Mouse (Mus musculus) retina, postnatal 1 day (tissue): ENCODE results near the gene Abhd8.
"Not testable (repeated sequence)": the region's sequence is repeated elsewhere in the genome, so short reads cannot be mapped to it uniquely, and the experiment has no call there.

Source experiments
- DNase-seq: peaks from one replicate; pipeline ENCODE4 v3.0.0-alpha.2; 2012

Abhd8 gene

DNA sequence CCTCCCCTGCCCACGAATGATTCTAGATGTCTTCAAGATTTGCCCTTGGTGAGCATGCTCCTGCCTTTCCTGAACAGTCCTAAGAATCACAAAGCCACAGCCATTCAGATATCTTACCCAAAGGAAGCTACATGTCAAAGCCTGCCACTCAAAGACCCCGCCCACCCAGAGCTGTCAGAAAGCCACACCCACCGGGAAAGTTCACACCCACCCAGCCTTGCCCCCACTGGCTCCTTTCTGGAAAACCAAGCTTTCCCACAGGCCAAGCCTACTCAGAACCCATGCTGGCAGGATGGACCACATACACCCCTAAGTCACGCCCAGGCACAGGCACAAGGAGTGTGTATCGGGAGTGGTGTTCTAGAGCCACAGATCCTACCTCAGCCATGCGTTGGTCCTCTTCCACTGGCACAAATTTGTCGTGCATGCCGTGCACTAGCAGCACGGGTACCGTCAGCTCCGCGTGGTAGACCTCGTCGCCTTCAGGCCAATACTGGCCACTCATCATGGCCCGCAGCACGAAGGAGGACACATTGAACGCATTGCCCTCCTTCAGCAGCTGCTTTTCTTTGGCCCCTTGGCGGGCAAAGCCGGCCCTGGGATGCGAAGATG is 5.7 kb downstream of the Abhd8 start:
- no peak for DNase-seq

DNA sequence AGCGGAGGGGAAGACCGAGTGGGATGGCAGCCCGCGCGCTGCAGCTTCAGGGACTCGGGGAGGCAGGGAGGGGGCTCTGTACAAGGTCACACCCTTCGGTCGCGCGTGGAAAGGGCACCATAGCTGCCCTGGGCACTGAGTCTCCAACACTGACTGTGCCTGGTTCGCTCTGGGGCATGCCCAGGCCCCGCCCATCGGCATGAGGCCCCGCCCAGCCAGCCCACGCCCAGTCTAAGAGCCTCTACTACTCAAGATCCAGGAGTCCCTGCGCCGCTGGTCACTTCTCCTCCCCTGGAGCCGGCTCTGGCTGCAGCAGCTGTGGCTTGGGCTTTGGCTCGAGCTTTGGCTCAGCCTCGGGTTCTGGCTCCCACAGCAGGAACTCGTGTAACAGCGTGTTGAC is 6.5 kb downstream of the Abhd8 start:
- no peak for DNase-seq

DNA sequence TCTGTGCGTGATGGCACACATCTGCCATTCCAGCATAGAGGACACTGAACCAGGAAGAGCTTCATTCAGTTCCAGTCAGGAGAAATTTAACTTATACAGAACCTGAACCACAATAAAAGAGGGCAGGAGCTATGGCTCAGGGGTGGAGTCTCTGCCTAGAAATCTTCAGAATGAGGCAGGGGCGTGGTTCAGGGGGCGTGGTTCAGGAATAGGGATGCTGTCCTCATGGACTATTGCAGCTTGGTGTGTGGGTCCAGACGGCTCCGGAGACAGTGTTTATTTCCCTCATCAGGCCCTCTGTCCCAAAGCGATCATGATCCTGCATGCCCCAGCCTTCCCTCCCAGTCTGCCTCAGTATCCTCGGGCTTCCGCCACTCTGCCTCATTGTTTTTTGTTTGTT is 8.8 kb downstream of the Abhd8 start:
- no peak for DNase-seq

DNA sequence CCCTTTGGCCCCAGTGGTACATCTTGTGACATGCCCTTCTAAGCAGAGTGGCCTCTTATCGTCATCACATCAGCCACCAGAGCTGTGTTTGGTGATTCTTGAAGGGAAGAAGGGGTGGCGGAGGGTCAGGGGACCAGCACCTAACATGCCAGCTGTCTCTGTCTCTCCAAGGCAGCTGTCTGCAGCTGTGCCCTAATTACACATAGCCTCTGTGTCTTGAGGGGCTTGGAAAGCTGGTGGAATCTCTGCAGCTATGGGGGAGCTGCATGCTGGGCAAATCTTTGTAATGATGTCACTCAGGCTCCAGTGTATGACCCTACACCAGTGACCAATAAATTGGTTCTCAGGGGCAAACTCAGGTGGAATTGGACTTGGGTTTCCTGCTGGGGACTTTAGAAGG is 10.8 kb downstream of the Abhd8 start:
- no peak for DNase-seq

DNA sequence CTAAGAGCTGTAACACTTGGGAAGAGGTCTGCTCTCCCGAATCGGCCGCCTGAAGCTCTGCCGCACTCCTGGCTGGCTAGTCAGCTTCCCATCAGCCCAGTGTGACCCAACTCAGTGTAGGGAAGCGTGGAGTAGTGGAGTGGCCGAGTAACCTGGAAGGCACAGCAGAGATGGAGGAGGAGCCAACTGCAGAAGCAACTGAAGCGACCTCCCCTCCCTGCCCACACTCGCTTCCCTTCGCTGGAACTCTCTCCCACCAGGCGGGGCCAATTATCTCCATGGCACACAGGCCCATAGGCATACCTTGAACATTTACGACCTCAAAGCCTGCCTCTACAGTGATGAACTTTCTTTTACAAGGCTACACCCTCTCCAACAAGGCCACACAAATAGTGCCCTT is 11.7 kb downstream of the Abhd8 start:
- DNase-seq, result no peak

DNA sequence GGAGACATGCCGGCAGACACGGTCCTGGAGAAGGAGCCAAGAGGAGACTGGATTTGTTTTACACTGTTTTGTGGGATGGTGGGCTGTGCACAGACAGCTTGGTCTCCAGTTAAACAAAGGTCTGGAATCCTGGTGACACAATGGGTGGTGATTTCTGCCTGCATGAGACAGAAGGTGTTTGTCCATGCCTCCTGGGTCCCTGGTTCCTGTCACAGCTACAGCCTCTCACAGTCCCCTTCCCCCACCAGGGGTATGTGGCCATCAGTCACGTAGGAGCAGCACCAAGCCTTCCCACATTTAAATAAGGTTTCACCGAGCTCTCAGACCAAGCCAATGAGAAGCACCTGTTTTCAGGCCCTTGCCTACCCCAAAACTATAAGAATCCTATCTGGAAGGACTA is 12.1 kb downstream of the Abhd8 start:
- DNase-seq, result no peak

DNA sequence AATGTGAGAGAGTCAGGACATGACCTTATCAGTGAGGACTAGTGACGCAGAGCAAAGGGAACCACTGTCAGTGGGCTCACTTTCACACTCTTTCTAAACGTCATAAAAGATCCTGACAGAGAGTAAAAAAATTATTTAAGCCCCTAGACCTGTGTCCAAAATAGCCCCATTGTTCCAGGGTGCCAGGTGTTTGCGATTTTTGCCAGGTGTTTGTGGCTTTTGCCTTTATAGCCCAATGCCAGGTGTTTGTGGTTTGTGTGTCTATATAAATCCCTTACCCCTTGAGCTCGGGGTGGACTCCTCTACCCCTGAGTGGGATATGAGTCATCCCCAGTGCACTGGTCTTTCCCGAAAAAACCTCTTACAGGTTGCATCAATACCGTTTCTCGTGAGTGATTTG is 18.4 kb downstream of the Abhd8 start:
- DNase-seq, result no peak

DNA sequence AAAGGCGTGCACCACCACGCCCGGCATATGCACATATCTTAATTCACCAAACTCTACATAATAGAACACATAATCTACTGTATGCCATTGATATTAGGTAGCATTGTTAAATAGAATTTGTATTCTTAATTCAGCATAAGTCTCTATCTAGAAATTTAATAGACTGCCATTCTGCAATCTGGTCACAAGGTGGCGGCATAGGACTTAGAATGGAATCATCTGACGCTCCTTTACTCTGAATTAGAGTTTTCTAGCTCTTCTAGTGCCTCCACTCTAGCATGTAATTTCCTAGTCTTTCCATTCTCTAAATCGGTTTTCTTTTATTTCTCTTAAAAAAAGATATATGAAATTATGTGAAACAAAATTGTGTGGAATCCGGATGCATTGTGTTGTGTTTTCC is 22.1 kb downstream of the Abhd8 start:
- DNase-seq, result peak; percentile 77

DNA sequence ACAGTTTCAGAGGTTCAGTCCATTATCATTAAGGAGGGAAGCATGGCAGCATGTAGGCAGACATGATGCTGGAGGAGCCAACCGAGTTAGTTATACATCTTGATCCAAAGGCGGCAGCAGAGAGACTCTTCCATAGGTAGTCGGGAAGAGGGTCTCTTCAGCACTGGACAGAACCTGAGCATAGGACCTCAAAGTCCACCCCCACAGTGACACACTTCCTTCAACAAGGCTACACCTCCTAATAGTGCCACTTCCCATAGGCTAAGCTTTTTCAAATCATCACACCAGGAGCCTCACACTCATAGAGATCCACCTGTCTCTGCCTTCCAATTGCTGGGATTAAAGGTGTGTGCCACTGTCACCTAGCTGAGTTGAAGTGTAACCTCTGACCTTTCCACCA is 26.4 kb downstream of the Abhd8 start:
- DNase-seq, result no peak

DNA sequence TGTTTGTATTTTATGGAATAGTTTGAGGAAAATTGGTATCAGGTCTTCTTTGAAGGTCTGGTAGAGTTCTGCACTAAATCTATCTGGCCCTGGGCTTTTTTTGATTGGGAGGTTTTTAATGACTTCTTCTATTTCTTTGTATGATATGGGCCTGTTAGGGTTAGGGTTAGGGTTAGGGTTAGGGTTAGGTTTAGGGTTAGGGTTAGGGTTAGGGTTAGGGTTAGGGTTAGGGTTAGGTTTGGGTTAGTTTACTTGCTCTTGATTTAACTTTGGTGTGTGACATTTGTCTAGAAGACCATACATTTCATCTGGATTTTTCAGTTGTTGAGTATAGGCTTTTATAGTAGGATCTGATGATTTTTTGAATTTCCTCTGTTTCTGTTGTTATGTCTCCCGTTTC is 30.5 kb downstream of the Abhd8 start:
- DNase-seq, result not testable (repeated sequence)

DNA sequence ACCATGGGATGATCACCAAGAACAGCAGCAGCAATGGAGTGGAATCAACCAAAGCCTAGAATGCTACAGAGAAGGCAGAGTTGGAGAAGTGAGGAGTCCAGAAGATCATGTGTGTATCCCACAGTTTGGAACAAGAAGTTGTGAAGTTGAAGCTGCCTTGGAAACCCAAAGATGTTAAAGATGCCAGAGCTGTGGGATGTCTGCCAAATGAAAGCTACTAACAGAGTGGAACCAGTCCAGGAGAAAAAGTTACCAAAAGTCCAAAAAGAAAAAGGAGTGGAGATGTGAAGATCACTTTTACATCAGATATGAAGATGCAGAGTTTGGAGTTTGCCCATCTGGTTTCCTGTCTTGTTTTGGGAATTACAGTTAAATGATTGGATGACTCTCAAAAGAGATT is 41.3 kb downstream of the Abhd8 start:
- DNase-seq, result no peak

DNA sequence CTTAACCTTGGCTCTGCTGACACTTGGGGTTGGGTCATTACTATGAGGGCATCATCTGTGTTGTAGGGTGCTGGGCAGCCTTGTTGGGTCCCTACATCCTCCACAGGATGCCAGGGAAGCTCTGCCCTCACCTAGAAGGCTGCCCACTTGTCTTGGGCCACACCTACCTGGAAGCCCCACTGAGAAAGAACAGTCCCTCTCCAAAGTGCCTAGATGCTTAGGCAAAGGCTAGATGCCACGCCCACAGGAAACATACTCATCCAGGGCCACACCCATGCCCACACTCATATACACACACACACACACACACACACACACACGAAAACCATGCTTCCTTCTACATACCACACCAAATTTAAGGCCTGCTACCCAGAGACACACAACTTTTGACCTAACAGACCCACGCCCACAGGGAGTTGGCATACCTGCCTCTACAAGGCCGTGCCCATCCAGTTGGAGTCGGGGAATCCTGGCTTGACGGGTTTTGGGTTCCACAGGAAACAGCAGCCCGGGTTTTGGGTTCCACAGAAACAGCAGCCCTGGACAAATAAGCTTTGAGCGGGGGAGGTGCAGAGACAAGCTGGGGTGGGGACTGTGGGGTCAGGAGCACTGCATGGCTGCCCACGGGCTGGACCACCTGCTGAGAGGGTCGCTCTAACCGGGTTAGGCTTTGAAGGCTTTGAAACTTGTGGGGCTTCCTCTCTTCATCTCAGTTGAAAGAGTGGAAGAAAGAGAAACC is 51.8 kb downstream of the Abhd8 start:
- no peak for DNase-seq

DNA sequence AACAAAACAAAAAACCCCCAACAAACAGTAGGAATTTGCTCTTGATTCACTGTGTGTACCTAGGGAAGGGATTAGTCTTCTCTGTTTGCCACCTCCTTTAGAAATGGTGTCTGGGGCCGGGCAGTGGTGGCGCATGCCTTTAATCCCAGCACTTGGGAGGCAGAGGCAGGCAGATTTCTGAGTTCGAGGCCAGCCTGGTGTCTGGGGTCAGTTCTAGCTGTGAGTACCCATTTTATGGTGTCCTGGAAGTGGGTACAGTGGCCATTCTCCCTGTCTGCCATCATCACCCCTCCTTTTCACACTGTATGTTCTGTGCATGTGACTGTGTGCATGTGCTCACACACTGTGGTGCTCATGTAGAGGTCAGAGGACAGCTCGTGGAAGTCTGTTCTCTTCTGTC is 55.2 kb downstream of the Abhd8 start:
- DNase-seq, result no peak

DNA sequence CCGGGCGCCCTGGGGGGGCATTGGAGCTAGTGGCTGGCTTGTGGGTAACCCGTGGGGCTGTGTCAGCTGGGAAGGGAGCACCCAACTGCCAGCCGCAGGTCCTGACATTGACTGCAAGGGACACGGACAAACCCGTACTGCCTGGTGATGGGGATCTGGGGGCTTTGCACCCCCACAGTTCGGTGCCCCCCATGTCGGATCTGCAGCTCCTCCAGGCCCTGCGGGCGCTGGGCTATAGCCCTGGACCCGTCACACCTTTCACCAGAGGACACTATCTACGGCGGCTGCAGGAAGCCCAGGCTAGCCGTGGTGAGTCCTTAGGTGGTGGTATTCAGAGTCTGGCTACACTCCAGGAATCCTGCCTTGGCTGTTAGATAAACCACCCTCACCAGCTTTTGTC is 56.0 kb downstream of the Abhd8 start:
- no peak for DNase-seq
